Mouse (Mus musculus) testis, postnatal 14 days (tissue): ENCODE measurements around the gene Bmper.

ENCODE experiments used
- DNase-seq: peaks from one replicate; pipeline ENCODE4 v3.0.0; 2021; ENCODE audit warnings: low spot score

The Bmper gene

DNA sequence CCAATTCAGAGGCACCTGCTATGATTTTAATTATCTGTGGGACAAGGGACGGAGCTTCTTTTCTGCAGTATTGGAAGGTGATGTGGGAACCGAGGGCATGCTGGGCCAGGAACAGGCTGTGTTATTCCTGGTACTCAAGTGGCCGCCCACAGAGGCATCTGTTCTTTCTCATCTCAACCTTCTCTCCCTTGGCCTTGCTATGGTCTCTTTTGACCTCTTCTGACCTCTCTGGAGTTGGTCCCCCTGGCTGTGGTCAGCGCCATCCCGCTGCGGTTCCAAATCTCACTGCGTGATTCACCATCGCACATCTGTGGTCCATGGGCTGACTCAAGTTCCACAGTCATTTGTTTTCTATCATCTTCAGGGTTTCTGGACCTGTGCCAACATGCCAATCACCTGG lies 77.5 kb downstream of the Bmper start:
- DNase-seq = no peak

GRCm38 (mm10) chr9:23305681-23306080 lies 82.8 kb downstream of the Bmper start:
- no peak for DNase-seq

DNA sequence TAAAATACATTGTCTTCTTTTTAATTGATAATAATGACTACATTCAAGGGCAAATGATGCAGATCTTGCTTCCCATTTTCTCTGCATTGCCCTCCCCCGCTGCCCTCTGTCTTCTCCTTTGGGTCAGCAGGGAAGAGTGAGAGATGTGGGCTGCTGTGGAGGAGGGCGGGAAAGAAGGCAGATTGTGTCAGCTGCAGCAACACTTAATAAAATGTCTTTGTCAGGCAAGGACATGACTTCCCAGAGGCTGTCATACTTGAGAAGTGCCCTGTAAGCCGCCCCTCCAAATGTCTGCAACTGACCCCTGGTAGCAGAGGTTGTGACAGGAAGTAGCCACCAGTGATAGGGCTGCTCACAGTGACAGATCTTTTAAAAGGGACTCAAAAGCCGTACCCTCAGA lies 83.3 kb downstream of the Bmper start:
- DNase-seq = peak; percentile 68

DNA sequence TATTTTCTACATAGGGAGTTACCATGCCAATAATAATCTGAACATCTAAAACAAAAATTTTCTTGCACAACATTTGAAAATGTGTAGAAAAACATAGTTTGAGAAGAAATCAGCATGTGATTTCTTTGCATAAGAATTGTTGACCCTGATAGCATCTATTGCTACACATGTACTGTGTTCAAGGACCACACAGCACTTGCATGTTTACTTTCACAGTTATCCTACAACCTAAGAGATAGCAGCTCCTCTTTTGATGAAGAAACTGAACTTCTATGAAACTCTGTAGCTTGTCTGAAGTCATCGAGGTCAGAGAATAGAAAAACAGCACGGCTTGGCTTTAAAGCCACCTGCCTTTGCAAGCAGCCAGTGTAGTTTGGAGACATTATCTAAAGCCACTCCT lies 85.0 kb downstream of the Bmper start:
- no peak for DNase-seq

DNA sequence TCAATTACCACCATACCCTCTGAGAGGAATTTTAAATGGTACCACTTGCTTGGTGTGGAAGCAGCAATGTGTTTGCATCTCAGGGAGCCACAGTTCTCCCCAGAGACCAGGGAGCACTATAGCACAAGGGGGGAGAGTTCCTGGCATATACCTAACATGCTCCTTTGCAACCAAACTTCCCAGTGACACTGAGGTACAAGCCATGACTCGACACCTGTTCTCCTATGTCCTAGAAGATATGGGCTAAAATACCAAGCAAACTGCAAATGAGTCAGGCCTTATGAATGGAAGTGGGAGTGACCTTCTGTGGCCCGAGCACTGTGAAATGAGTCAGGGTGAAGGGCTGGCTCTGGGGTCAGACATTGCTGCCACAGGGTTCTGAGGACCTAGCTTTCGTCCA lies 88.1 kb downstream of the Bmper start:
- no peak for DNase-seq

DNA sequence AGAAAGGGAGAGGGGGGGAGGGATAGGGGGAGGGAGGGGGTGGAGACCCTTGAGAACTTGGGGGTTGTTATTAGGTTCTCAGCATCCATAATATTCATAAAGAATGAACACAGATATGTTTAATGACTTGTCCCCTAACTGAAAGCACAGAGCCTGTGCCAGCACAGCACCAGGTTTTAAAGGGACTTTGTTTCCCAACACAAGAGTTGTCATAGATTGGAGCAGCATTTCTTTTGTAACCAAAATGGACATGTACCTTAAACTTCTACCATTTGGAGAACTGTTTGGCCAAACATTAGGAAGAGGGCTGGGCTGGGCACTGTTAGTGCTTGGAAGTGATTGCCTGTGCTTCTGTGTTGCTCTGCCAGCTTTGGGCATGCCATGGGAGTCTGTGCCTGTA lies 89.1 kb downstream of the Bmper start:
- DNase-seq = no peak

- DNase-seq = no peak
These were observed 90.0 kb downstream of the Bmper start for GRCm38 (mm10) chr9:23312877-23313276.

DNA sequence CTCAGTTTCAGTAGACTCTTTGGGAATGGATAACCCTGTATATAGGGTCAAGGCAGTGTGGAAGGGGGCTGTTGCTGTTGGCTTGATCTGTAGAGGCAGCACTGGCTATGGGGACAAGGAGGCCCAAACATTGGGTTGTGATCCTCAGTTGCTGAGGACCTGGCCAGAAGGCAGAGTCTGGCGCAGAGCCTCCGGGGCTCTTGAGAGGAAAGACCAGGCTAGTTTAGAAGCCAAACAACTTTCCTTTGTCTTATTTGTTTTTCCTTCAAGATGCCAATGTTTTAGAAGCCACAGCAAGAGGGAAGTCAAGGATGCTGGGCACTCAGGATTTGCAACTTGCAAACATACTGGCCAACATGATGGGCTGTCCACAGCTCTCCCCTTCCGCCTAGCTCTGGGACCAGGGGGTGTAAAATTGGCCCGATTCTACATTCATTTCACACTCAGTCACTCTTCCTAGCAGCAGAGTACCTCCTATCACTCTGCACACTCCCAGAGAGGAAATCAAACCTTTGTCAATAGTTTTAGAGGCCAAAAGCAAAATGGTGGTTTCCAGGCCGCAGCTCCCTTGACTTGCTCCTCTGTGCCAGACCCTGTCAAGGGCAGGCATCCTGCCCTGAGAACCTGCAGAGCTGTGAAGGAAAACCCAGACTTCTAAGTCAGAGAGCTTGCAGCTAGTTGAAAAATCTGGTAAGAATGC lies 92.9 kb downstream of the Bmper start:
- no peak for DNase-seq

GRCm38 (mm10) chr9:23327830-23328229 lies 105.0 kb downstream of the Bmper start:
- DNase-seq = no peak

GRCm38 (mm10) chr9:23333041-23333622 lies 110.3 kb downstream of the Bmper start:
- DNase-seq = no peak

- DNase-seq = no peak
These were observed 117.7 kb downstream of the Bmper start for GRCm38 (mm10) chr9:23340551-23340950.

DNA sequence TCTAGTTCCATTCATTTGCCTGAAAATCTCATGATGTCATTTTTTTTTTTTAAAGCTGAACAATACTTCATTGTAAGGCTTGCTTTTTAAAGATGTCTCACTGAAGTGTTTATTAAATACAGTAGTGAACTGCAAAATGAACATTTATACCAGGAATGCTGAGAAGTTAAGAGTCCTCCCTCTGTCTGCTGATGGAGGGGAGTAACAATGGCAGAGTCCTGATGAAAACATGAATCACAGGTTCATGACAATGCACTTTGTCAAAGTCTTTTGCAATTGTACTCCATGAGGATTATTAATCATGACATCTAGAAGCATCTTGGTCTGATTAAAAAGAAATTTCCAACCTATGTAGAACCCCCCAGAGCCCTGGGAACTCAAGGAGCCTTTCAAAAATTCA lies 118.4 kb downstream of the Bmper start:
- no peak for DNase-seq

DNA sequence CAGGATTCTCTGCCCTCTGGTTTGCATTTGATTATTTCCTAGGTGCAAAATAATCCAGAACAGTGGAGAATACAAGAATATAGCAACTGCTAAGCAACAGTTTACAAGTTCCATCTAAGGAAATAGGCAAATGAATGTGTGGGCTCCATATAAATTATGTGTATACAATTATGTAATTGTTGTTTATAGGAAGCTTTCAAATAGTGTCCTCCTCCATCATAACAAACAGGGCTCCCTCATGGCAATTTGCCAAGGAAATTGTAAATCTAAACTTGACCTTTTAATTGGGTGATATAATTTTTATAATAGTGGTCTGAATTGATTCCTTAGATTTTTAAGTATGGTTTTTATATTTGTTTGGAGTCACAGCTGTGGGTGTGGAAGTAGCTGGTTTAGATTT lies 121.5 kb downstream of the Bmper start:
- no peak for DNase-seq

- DNase-seq = no peak
These were observed 122.4 kb downstream of the Bmper start for GRCm38 (mm10) chr9:23345093-23345844.

- no peak for DNase-seq
These were observed 126.7 kb downstream of the Bmper start for GRCm38 (mm10) chr9:23349603-23350002.

GRCm38 (mm10) chr9:23351400-23351799 lies 128.5 kb downstream of the Bmper start:
- no peak for DNase-seq

GRCm38 (mm10) chr9:23352396-23352795 lies 129.5 kb downstream of the Bmper start:
- no peak for DNase-seq

DNA sequence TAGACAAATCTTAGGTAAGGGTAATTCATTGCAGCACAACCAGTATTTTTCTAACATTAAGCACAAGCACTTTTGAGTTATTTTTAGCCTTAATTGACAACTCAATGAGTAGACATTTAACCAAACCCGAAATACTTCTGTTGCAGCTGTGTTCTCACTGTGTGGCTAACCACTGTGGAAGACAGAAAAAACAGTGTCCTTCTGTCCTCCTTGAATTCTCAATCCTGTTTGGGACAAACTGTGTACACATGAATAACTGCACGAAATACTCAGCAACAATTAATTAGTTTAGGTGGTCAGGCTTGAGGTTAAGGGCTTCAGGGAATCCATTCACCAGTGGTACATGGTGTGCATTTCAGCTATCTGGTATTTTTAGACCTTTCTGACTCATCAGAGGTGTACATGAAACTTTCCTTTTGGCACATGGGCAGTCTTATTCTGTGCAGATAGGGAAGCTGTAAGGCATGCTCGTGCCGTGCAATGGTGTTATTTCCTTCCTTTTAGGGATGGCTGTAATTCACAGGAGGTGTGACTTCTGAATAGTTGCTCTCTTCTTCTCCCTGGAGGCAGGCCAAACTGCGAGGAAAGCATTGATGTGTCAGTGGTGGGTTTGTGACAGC lies 131.4 kb downstream of the Bmper start:
- DNase-seq = no peak

GRCm38 (mm10) chr9:23358108-23358507 lies 135.2 kb downstream of the Bmper start:
- DNase-seq = no peak

- no peak for DNase-seq
These were observed 140.3 kb downstream of the Bmper start for GRCm38 (mm10) chr9:23363139-23363538.

DNA sequence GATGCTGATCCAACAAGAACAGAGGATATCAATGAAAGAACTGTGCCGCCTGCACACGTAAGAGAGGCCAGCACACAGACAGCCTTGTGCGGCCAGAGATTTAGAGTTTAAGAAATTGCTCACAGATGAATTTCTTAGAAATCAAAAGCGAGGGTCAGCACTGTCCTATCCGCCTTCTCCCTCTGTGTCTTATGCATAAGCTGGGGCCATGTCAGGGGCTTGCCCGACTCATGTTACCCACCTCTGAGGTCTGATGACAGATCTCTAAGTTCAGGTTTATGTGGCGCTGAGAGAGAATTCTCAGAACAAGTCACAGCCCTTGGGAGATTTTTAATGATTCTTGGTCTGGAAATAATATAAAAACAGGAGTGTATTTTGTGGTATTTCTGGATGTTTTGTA lies 140.7 kb downstream of the Bmper start:
- DNase-seq = no peak

GRCm38 (mm10) chr9:23364047-23364446 lies 141.2 kb downstream of the Bmper start:
- no peak for DNase-seq

DNA sequence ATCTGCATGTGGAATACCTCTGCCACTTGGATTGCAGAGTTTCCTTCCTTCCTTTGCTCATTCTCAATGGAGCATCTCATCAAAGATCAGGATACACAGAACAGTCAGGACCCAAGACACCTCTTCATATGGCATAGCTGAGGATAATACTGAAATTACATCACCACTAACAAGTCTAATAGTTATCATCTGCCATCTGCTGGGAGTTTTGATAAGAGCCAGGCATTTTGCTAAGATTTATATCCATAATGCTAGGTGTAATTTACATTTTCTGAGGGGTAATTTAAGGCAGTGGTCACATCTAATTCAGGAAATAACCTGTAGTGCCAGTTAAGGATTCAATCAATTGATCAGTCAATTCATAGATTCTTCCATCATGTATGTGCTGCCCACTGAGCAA lies 145.2 kb downstream of the Bmper start:
- no peak for DNase-seq
